Mouse (Mus musculus) ES-Bruce4 (cell line): Measurements from ENCODE around the gene Cwc27. TPM values are rescaled to one million over a fixed set of nuclear protein-coding genes. Genes with fewer than 3 reads are reported as not detected.

Experiments
- H3K27ac ChIP-seq: 2 replicates; pipeline ENCODE4 v1.5.1; 2012; ENCODE audit warnings: low read length, inconsistent platforms; ENCODE audit not compliant: insufficient read depth
- H3K27me3 ChIP-seq: 2 replicates; pipeline ENCODE4 v1.6.1; 2012; ENCODE audit warnings: mild to moderate bottlenecking, low read length, inconsistent platforms; ENCODE audit not compliant: control insufficient read depth, poor library complexity, insufficient read depth, severe bottlenecking
- H3K36me3 ChIP-seq: 2 replicates; pipeline ENCODE4 v1.6.1; 2012; ENCODE audit warnings: inconsistent platforms, mild to moderate bottlenecking, low read length, moderate library complexity; ENCODE audit not compliant: control insufficient read depth, poor library complexity, insufficient read depth, severe bottlenecking
- H3K4me1 ChIP-seq: one replicate; pipeline ENCODE4 v1.8.1; 2011; ENCODE audit warnings: low read length; ENCODE audit not compliant: control insufficient read depth, insufficient read depth
- H3K4me3 ChIP-seq: 2 replicates; pipeline ENCODE4 v1.5.1; 2011; ENCODE audit warnings: low read depth, mild to moderate bottlenecking, low read length
- H3K9ac ChIP-seq: 2 replicates; pipeline ENCODE4 v1.6.1; 2012; ENCODE audit warnings: low read depth, mild to moderate bottlenecking, inconsistent platforms; ENCODE audit not compliant: poor library complexity, severe bottlenecking
- H3K9me3 ChIP-seq: replicated peaks from 2 replicates; pipeline ENCODE4 v1.6.1; 2012; ENCODE audit warnings: mild to moderate bottlenecking, low read length, inconsistent platforms; ENCODE audit not compliant: control insufficient read depth, poor library complexity, insufficient read depth, severe bottlenecking
- CTCF ChIP-seq: IDR thresholded peaks from one replicate; pipeline ENCODE4 v1.8.1; 2011; ENCODE audit warnings: low read depth, low read length
- EP300 ChIP-seq: IDR thresholded peaks from 2 replicates; pipeline ENCODE4 v1.6.1; 2011; ENCODE audit warnings: low read depth, low read length; ENCODE audit not compliant: insufficient read depth
- POLR2A ChIP-seq: IDR thresholded peaks from one replicate; pipeline ENCODE4 v1.8.1; 2011; ENCODE audit warnings: low read length; ENCODE audit not compliant: insufficient read depth
- polyA plus RNA-seq: library from polyadenylated mRNA; stranded (reverse); fragments of >200 nt; gene quantifications from 2 replicates; pipeline ENCODE4 v1.2.4, GENCODE M21; 2011; ENCODE audit warnings: low read depth; ENCODE audit not compliant: missing spikeins, insufficient read depth, insufficient read length

The Cwc27 gene
- polyA plus RNA-seq, 1 experiment = 41.0 TPM

GRCm38 (mm10) chr13:104821192-104821591 lies 4.2 kb upstream of the Cwc27 start:
- Histone ChIP-seq H3K27ac (no peak overlapping the region), H3K4me3 (no peak overlapping the region), H3K4me1 (no peaks in the 10 kb centered on the region), H3K27me3 (no peaks in the 10 kb centered on the region), H3K36me3 (no peaks in the 10 kb centered on the region; the same call in none of the 2 replicates), H3K9ac (no peak overlapping the region), H3K9me3 (no peaks in the 10 kb centered on the region)
- TF ChIP-seq EP300 = no peak
- no peak for TF ChIP-seq POLR2A
- no peak for TF ChIP-seq CTCF

GRCm38 (mm10) chr13:104817696-104818095 lies 754 bp upstream of the Cwc27 start:
- peak overlapping the region; percentile 70 for H3K9ac ChIP-seq
- H3K27me3 ChIP-seq = no peaks in the 10 kb centered on the region
- H3K4me1 ChIP-seq = no peaks in the 10 kb centered on the region
- no peaks in the 10 kb centered on the region for H3K9me3 ChIP-seq
- no peak overlapping the region for H3K27ac ChIP-seq
- TF ChIP-seq EP300 (no peak), POLR2A (no peak), CTCF (no peak)
- H3K4me3 ChIP-seq = peak overlapping the region; percentile 76
- no peaks in the 10 kb centered on the region; the same call in 1 of the 2 replicates for H3K36me3 ChIP-seq

- TF ChIP-seq EP300 (no peak), CTCF (no peak), POLR2A (no peak)
- Histone ChIP-seq H3K9me3 (no peaks in the 10 kb centered on the region), H3K4me3 (peak overlapping the region; percentile 76), H3K4me1 (no peaks in the 10 kb centered on the region), H3K36me3 (no peaks in the 10 kb centered on the region; the same call in 1 of the 2 replicates), H3K27ac (no peak overlapping the region; the same call in 1 of the 2 replicates), H3K27me3 (no peaks in the 10 kb centered on the region), H3K9ac (peak overlapping the region; percentile 70)
These were observed 690 bp downstream of the Cwc27 start for GRCm38 (mm10) chr13:104816270-104816634.

GRCm38 (mm10) chr13:104805681-104806080 lies 11.3 kb downstream of the Cwc27 start:
- TF ChIP-seq POLR2A (no peak), CTCF (no peak), EP300 (no peak)
- Histone ChIP-seq H3K4me1 (no peaks in the 10 kb centered on the region), H3K27me3 (no peaks in the 10 kb centered on the region), H3K9me3 (no peaks in the 10 kb centered on the region), H3K27ac (no peak overlapping the region), H3K4me3 (no peak overlapping the region), H3K9ac (no peak overlapping the region), H3K36me3 (peaks cover 4% of the 10 kb centered on the region; the same call in 1 of the 2 replicates)

- H3K27me3 ChIP-seq = no peaks in the 10 kb centered on the region
- no peaks in the 10 kb centered on the region for H3K9me3 ChIP-seq
- peaks cover 4% of the 10 kb centered on the region; the same call in 1 of the 2 replicates for H3K36me3 ChIP-seq
- TF ChIP-seq EP300 (no peak), POLR2A (no peak), CTCF (no peak)
- H3K9ac ChIP-seq = no peak overlapping the region
- H3K27ac ChIP-seq = no peak overlapping the region
- no peaks in the 10 kb centered on the region for H3K4me1 ChIP-seq
- no peak overlapping the region for H3K4me3 ChIP-seq
These were observed 17.3 kb downstream of the Cwc27 start for GRCm38 (mm10) chr13:104799566-104800182.

- no peak overlapping the region for H3K4me3 ChIP-seq
- H3K27me3 ChIP-seq = no peaks in the 10 kb centered on the region
- H3K27ac ChIP-seq = no peak overlapping the region
- H3K4me1 ChIP-seq = no peaks in the 10 kb centered on the region
- H3K9ac ChIP-seq = no peak overlapping the region
- TF ChIP-seq EP300 (no peak), CTCF (no peak), POLR2A (no peak)
- peaks cover 4% of the 10 kb centered on the region; the same call in 1 of the 2 replicates for H3K36me3 ChIP-seq
- no peaks in the 10 kb centered on the region for H3K9me3 ChIP-seq
These were observed 17.9 kb downstream of the Cwc27 start for GRCm38 (mm10) chr13:104799067-104799466.
